Mouse (Mus musculus) kidney, postnatal 0 days (tissue): ENCODE results near the gene Padi3. TPM values are rescaled to one million over a fixed set of nuclear protein-coding genes. Genes with fewer than 3 reads are reported as not detected.
A peak's percentile ranks its signal among the peaks of the same experiment; 100 is the strongest.

Source experiments
- ATAC-seq: fragments of 200-750 bp; cut with Nextera tagmentation; replicated peaks from 2 replicates; pipeline ENCODE4 v1.8.0; 2017; ENCODE audit warnings: low read depth, moderate number of reproducible peaks, moderate TSS enrichment, moderate library complexity; ENCODE audit not compliant: low FRiP score
- DNase-seq: peaks from one replicate; pipeline ENCODE4 v3.0.0-alpha.2; 2016; ENCODE audit warnings: low spot score
- H3K27ac ChIP-seq: fragments of 300-500 bp; sonication (generic); 2 replicates; pipeline ENCODE4 v1.5.1; 2014; ENCODE audit warnings: mild to moderate bottlenecking
- H3K27me3 ChIP-seq: fragments of 300-500 bp; sonication (generic); 2 replicates; pipeline ENCODE4 v1.6.1; 2014; ENCODE audit warnings: low read length, mixed read lengths; ENCODE audit not compliant: insufficient read depth
- H3K36me3 ChIP-seq: fragments of 300-500 bp; sonication (generic); 2 replicates; pipeline ENCODE4 v1.6.1; 2014; ENCODE audit warnings: low read length, mixed read lengths; ENCODE audit not compliant: insufficient read depth
- H3K4me1 ChIP-seq: fragments of 300-500 bp; sonication (generic); replicated peaks from 2 replicates; pipeline ENCODE4 v1.6.1; 2014; ENCODE audit warnings: antibody characterized with exemption, low read length, mixed read lengths; ENCODE audit not compliant: insufficient read depth
- H3K4me2 ChIP-seq: fragments of 300-500 bp; sonication (generic); 2 replicates; pipeline ENCODE4 v1.6.1; 2014; ENCODE audit warnings: mild to moderate bottlenecking, low read length, moderate library complexity, mixed read lengths
- H3K4me3 ChIP-seq: fragments of 300-500 bp; sonication (generic); replicated peaks from 2 replicates; pipeline ENCODE4 v1.5.1; 2014; ENCODE audit warnings: low read depth, low read length
- H3K9ac ChIP-seq: fragments of 300-500 bp; sonication (generic); 2 replicates; pipeline ENCODE4 v1.6.1; 2014; ENCODE audit warnings: low read depth, low read length
- H3K9me3 ChIP-seq: fragments of 300-500 bp; sonication (generic); replicated peaks from 2 replicates; pipeline ENCODE4 v1.6.1; 2016; ENCODE audit warnings: low read length, inconsistent platforms, mixed read lengths
- CTCF ChIP-seq: IDR thresholded peaks from 2 replicates; pipeline ENCODE4 v1.5.1; 2016; ENCODE audit warnings: antibody characterized with exemption, low read depth, mild to moderate bottlenecking, moderate library complexity
- WGBS: fragments of 180-500 bp; shearing (Covaris S2); extraction: QIAGEN DNeasy Blood & Tissue Kit; methylation state at CpG from one replicate; pipeline ENCODE4 v1.1.7; 2014; 5-methylcytosine and 5-hydroxymethylcytosine counted together
- polyA plus RNA-seq: library from polyadenylated mRNA; unstranded; fragments of >200 nt; fragmentation: Nextera tagmentation; extraction: Ambion mirVana; gene quantifications from 2 replicates; pipeline ENCODE4 v1.2.1, GENCODE M21; 2015

Padi3 gene
- polyA plus RNA-seq, 1 experiment from 2014 or later, result 0.08 TPM

GRCm38 (mm10) chr4:140788264-140788663, 22.2 kb downstream of the Padi3 start:
- no peak overlapping the region for H3K9ac ChIP-seq
- DNase-seq (no peak), ATAC-seq (no peak)
- no peak for TF ChIP-seq CTCF
- H3K36me3 ChIP-seq, result no peaks in the 10 kb centered on the region
- H3K4me3 ChIP-seq, result no peak overlapping the region
- H3K4me1 ChIP-seq, result peaks cover 10% of the 10 kb centered on the region; the same call in 1 of the 2 replicates
- H3K27me3 ChIP-seq, result no peaks in the 10 kb centered on the region
- WGBS, result 91% methylated on average over 6 of the region's 6 CpGs
- no peak overlapping the region for H3K27ac ChIP-seq
- H3K4me2 ChIP-seq, result no peak overlapping the region
- H3K9me3 ChIP-seq, result no peaks in the 10 kb centered on the region

- peak; percentile 36 for DNase-seq
- ATAC-seq, result no peak
- no peak overlapping the region for H3K4me2 ChIP-seq
- no peaks in the 10 kb centered on the region for H3K27me3 ChIP-seq
- TF ChIP-seq CTCF, result no peak
- H3K27ac ChIP-seq, result no peak overlapping the region
- H3K9me3 ChIP-seq, result no peaks in the 10 kb centered on the region
- WGBS, result 56% methylated on average over 4 of the region's 4 CpGs
- H3K4me3 ChIP-seq, result no peak overlapping the region
- H3K36me3 ChIP-seq, result no peaks in the 10 kb centered on the region
- no peak overlapping the region for H3K9ac ChIP-seq
- peaks cover 10% of the 10 kb centered on the region; the same call in 1 of the 2 replicates for H3K4me1 ChIP-seq
Observed at GRCm38 (mm10) chr4:140787414-140787813, 23.0 kb downstream of the Padi3 start.

DNA sequence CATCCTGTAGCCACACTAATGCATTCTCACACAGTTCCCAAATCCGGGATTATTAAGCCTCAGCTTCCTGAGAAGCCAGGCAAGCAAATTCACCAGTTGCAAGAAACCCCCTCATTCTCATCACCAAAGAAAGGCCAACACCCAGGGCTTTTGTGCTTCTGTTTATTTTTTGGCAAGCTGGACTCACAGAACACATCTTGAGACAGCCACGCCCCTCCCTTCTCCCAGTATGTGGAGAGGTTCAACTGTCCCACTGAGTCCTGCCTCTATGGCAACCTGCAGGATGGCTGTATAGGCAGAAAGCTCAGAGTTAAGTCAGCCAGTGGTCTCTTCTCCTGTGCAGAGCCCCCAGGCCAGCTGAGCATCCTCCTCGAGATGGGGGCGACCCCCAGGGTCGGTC, 25.2 kb downstream of the Padi3 start:
- Histone ChIP-seq H3K4me3 (no peak overlapping the region), H3K27me3 (no peaks in the 10 kb centered on the region), H3K4me2 (no peak overlapping the region), H3K9me3 (no peaks in the 10 kb centered on the region), H3K27ac (no peak overlapping the region), H3K9ac (no peak overlapping the region), H3K36me3 (no peaks in the 10 kb centered on the region), H3K4me1 (peaks cover 7% of the 10 kb centered on the region; the same call in 1 of the 2 replicates)
- no peak for TF ChIP-seq CTCF
- ATAC-seq (no peak), DNase-seq (no peak)
- 67% methylated on average over 5 of the region's 5 CpGs for whole genome bisulfite sequencing

- ATAC-seq (no peak), DNase-seq (no peak)
- H3K4me3 ChIP-seq, result no peak overlapping the region
- H3K4me1 ChIP-seq, result no peaks in the 10 kb centered on the region
- no peak overlapping the region for H3K27ac ChIP-seq
- H3K9me3 ChIP-seq, result no peaks in the 10 kb centered on the region
- WGBS, result 93% methylated on average over 9 of the region's 9 CpGs
- TF ChIP-seq CTCF, result no peak
- no peak overlapping the region for H3K9ac ChIP-seq
- H3K36me3 ChIP-seq, result no peaks in the 10 kb centered on the region
- no peaks in the 10 kb centered on the region for H3K27me3 ChIP-seq
- H3K4me2 ChIP-seq, result no peak overlapping the region
Observed at GRCm38 (mm10) chr4:140784292-140784945, 26.0 kb downstream of the Padi3 start.

- Histone ChIP-seq H3K4me2 (no peak overlapping the region), H3K36me3 (no peaks in the 10 kb centered on the region), H3K9me3 (no peaks in the 10 kb centered on the region), H3K27me3 (no peaks in the 10 kb centered on the region), H3K9ac (no peak overlapping the region), H3K4me3 (no peak overlapping the region), H3K27ac (no peak overlapping the region), H3K4me1 (no peaks in the 10 kb centered on the region)
- ATAC-seq (no peak), DNase-seq (no peak)
- TF ChIP-seq CTCF, result no peak
- 82% methylated on average over 9 of the region's 9 CpGs for WGBS
Observed at GRCm38 (mm10) chr4:140782821-140783220, 27.6 kb downstream of the Padi3 start.

DNA sequence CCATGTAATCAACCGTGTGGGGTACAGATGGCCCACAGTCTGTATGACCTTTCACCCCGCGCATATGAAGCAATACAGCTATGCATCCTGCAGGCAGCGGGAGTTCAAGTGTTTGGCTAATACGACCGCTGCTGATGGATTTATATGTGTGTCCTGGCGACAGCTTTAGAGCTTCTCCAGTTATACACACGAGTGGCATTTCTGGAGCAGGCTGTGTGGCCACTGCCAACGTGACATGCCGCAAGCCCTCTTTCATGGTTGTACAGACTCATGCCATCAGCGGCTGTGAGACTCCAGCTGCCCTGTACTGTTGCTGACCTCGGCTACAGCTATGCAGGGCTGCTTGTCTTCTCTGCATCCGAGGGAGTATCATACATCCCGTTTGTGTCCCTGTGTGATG, 29.9 kb downstream of the Padi3 start:
- Histone ChIP-seq H3K4me2 (no peak overlapping the region), H3K4me3 (no peak overlapping the region), H3K36me3 (no peaks in the 10 kb centered on the region), H3K27ac (no peak overlapping the region), H3K4me1 (no peaks in the 10 kb centered on the region), H3K9me3 (no peaks in the 10 kb centered on the region), H3K27me3 (no peaks in the 10 kb centered on the region), H3K9ac (no peak overlapping the region)
- ATAC-seq (no peak), DNase-seq (no peak)
- no peak for TF ChIP-seq CTCF
- 47% methylated on average over 14 of the region's 14 CpGs for WGBS
